Mouse (Mus musculus): ENCODE data around the gene Etl4.

Etl4 gene

DNA sequence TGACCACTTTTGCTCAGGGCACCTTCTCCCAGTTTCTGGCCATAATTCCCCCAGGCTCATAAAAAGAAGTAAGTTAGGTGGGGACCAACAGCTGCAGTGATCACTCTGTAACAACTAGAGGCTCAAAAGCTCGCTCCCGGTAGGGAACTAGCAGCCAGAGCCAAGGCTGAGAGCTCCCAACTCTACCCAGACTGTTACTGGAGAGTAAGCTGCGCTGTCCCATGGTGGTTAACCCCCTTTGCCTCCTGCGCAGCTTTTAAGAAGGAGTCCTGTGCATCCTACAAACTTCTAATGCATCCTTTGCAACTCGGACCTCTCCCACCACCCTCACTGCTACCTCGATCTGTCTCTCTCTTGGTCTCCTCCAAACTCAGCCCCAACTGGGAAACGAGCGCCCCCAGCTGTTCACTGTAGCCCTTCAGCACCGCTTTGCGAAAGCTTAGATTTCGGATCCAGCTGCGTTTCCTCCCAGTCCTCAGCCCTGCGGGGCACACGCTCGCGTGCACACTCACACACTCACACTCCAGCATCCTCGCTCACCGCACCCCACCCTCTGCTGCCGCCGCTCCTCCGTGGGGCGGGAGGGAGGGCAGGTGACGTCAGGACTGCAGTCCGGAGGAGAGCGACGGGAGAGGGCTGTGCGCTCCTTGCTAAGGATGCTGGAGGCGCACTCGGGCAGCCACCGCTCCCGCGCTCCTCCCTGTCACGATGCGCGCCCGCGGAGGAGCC, at the start of gene Etl4:
TSS of gene Etl4 (plus strand) at position 610 of the 729 bp plus-strand sequence.
- DNase-seq (ENCODE audit: low spot score): no peak

DNA sequence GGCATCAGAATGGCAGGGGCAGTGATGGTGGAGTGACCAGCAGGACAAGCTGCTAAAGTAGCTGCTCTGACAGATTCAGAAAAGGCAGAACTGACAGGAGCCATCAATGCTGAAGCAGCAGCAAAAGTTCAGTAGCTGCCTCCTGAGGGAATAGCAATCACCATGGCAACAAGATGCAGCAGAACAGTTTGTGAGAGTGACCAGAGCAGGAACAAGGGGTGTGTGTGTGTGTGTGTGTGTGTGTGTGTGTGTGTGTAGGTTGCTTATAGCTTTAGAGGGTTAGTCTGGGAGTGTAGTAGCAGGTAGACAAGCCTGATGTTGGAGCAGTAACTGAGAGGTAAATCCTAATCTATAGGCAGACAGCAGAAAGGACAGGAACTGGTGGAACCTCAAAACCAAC, 40.4 kb upstream of the Etl4 start:
- DNase-seq (ENCODE audit: low spot score): no peak

- DNase-seq (ENCODE audit: low spot score): no peak
Observed at GRCm38 (mm10) chr2:19871881-19872280, 37.7 kb upstream of the Etl4 start.

- no peak for DNase-seq (ENCODE audit: low spot score)
Observed at GRCm38 (mm10) chr2:19890875-19891274, 18.7 kb upstream of the Etl4 start.

DNA sequence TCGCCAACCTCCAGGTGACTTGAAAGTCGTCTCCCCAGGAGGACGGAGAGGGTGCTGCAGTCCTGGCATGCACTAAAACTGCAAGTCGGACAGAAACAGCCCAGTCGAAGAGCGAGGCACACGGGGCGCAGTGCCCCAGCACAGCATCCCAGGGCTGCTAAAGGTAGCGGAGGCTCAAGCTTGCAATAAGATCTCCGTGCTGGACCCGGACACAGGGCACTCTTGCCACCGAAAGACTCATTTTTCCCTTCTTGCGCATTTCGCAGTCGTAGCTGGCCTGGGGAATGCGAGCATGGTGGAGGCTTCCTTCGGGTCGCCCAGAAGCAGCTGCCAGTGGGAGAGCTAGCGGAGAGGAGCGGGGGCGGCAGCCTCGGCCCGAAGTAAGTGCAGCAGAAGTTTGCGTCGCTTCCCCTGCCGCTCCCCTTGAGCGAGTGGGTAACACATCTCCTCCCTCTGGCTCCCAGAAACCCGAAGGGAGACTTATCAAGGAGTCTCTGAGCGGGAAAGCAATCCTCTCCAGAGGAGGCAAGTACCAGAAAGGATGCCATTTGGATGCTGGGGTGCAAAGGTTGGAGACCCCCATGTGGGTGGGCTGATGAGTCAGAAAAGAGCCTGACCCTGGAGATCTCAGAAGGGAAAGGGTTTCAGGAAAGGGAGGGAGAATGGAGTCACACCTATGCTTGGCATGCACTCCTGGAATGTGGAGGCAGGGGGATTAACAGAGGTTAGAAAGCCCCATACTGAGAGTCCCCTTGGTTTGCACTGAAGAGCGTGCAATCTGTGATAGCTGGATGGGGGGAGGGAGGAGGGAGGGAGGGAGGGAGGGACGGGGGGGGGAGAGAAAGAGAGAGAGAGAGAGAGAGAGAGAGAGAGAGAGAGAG, 560 bp downstream of the Etl4 start:
- no peak for DNase-seq (ENCODE audit: low spot score)

GRCm38 (mm10) chr2:19910781-19911175, 1.2 kb downstream of the Etl4 start:
- no peak for DNase-seq (ENCODE audit: low spot score)

- peak; percentile 48 for DNase-seq (ENCODE audit: low spot score)
Observed at GRCm38 (mm10) chr2:19919190-19919589, 9.6 kb downstream of the Etl4 start.

DNA sequence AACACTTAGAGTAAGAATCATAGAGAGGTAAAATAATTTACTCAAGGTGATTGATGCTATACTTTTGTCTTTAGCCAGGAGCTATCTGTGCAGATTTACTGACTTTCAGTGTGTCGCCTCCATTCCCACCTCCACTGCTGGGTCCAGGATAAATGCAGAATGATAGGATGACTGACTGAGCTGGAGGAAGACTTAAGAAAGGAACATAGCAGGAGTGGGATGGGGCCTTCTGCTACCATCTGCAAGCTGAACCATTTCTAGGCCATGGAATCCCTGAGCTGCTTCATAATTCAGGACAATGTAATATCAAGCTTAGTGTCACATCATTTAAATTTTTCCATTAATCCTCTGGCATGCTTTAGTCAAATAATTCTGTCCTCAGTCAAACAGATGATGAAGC, 20.4 kb downstream of the Etl4 start:
- DNase-seq (ENCODE audit: low spot score): no peak

- DNase-seq (ENCODE audit: low spot score): no peak
Observed at GRCm38 (mm10) chr2:19933836-19934235, 24.3 kb downstream of the Etl4 start.

GRCm38 (mm10) chr2:19945205-19945604, 35.6 kb downstream of the Etl4 start:
- no peak for DNase-seq (ENCODE audit: low spot score)

DNA sequence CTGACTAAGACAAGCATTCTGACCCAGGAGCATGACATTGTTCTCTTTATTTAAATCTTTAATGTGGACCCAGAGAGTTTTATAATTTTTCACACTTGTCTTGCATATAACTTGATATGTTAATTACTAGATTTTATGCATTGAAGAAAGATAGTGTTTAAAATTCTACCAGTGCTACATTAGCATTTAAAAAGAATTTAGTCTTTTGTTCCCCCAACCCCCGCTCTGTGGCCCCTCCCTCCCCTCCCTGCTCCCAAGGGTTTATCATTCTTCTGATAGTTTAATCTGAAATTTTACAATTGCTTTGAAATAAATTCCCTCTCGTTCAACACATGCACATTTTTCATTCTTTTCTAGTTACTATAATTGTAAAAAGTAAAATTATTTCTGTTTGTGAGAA, 43.4 kb downstream of the Etl4 start:
- DNase-seq (ENCODE audit: low spot score): no peak

- no peak for DNase-seq (ENCODE audit: low spot score)
Observed at GRCm38 (mm10) chr2:19966445-19966844, 56.9 kb downstream of the Etl4 start.

DNA sequence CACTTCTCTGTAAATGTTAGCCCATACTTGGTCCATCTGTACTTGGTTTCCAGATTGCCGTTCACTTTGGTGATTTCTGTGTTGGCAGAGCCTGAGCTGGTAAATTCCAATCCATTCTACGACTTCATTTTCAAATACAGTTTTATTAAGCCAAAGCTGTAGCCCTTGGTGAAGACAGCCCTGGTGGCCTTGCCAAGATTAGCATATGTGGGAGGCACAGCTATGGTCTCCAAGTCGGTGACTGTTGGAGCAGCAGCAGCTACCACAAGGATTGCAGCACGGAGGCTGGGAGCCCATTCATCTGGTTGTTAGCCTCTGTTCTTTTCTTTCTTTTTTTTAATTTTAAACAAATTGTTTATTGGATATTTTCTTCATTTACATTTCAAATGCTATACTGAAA, 128.1 kb downstream of the Etl4 start:
- no peak for DNase-seq (ENCODE audit: low spot score)

- DNase-seq (ENCODE audit: low spot score): no peak
Observed at GRCm38 (mm10) chr2:20072377-20072776, 162.8 kb downstream of the Etl4 start.

GRCm38 (mm10) chr2:20076118-20076796, 166.7 kb downstream of the Etl4 start:
- no peak for DNase-seq (ENCODE audit: low spot score)

GRCm38 (mm10) chr2:20084781-20085180, 175.2 kb downstream of the Etl4 start:
- no peak for DNase-seq (ENCODE audit: low spot score)

DNA sequence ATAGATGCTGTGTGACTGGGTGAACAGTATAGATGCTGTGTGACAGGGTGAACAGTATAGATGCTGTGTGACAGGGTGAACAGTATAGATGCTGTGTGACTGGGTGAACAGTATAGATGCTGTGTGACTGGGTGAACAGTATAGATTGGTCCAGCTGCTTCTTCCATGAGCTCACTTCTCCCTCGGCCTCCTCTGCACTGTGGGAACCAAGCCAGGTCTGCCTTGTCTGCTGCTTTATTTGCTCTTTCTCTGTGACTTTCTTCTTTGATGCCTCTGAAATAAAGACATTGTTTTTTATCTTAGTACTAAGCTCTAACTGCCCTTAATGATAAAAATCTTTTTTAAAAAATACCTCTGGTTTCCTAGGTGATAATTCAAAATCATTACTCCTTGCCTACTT, 195.9 kb downstream of the Etl4 start:
- DNase-seq (ENCODE audit: low spot score): no peak

DNA sequence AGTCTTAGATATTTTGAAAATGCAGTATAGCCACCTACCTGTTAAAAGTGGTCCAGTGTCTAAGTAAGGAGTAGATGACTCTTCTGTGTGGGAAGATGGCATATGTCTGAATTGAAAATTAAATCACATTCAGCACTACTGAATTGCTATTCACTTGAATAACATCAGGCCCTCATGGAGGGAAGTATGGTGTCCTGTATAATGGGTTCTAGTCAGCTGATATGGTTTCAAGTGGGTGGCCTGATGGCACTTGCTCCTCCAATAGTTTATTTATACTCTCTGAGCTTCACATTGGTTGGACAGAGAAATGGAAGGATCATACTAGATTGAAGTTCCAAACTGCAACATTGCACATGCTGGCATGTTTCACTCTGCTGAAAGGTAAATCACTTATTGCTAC, 202.1 kb downstream of the Etl4 start:
- no peak for DNase-seq (ENCODE audit: low spot score)

DNA sequence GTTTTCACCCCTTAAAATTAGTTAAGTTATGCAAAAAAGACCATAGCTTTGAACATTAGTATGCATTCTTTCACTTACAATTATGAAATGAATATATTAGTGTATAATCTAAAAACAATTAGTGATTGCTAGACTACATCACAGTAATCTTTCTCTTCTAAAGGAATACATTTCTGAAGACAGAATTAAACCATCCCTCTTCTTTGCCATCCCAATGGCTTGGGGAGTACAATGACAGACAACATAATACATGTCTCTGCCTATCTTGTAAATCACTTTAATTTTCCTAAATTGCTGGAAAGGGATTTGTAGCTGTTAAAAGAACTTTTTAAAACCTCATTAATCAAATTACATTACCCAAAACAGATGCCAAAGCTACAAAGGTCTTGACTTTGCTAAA, 216.3 kb downstream of the Etl4 start:
- DNase-seq (ENCODE audit: low spot score): no peak

DNA sequence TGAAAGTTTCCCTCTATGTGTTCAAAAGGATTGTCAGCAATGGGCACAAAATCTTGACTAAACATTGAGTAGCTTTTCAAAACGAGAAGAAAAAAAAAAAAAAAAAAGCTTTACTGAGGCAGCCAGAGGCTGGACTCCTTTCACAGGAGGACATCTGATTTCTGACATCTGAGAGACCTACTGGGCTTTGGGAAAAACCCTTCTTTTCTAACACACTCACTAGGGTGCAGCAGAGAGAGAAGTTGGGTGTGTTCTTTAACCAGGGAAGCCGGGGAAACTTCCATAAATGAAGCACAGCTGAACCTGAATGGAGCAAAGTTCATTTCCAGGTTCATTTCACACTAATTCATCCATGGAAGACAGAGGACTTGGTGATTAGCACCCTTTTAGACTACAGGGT, 222.2 kb downstream of the Etl4 start:
- DNase-seq (ENCODE audit: low spot score): no peak

- no peak for DNase-seq (ENCODE audit: low spot score)
Observed at GRCm38 (mm10) chr2:20138426-20138825, 228.8 kb downstream of the Etl4 start.

- DNase-seq (ENCODE audit: low spot score): no peak
Observed at GRCm38 (mm10) chr2:20145368-20145767, 235.8 kb downstream of the Etl4 start.

DNA sequence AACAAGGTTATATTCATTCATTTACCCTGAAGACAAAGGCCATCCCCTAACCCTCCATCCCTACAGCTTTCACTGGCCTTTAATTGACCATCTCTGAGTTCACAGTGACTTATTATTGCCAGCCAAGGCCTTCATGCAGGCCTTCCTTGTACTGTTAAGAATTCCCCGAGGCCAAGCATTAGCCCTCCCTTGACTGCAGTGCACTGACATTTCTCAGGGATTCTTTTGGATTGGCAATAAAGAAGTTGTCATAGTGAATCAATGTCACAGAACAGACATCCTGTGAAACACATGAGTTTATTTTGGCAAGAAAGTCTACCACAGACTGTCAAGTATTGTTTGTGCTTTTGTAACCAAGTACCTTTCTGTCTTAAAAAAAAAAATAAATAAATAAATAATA, 257.5 kb downstream of the Etl4 start:
- no peak for DNase-seq (ENCODE audit: low spot score)
